Mouse (Mus musculus) induced T-regulatory cell, adult 2 months (primary cell): ENCODE measurements at regions not wholly inside any gene's neighbourhood (a gene's known extent, or its start where the extent isn't known, plus 50 kb on each side); places are given as distances from the start of the nearest gene placed in this dataset.

Experiments used
- DNase-seq: peaks from one replicate; pipeline ENCODE4 v3.0.0-alpha.2; 2012; ENCODE audit warnings: low read depth

DNA sequence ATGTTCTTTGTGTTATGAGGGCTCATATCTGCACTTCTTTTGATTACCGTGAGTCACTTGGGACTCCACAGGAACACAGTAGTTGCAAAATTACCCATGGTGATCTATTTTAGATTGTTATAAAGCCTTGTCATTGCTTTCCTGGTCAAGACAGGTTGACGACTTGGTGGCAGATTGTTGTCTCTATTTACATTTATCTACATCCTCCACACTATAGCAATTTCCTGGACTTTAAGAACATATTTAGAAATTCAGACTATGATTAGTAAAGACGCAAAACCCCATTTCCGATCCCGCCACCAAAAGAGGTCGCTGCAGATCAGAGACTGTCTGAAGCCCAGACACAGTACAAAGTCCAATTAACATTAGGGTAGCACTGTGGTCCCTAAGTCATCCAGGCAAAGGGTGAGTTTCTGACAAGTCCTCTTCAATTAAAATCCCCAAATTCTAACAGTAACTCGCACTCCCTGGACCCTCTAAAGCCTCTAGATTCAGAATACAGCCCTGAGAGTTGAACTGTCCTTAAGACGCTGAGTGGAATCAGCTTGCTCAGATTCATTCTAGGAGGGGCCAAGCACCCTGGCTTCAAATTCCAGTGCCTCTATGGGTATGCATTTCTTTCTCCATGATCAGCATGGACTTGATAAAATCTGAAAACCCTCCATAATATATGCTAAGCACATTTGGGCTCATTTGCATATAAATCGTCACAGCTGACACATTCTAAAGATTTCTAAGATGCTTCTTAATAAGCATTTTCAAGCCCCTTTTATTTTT lies 461.9 kb upstream of the BC052040 start:
- DNase-seq, result no peak

DNA sequence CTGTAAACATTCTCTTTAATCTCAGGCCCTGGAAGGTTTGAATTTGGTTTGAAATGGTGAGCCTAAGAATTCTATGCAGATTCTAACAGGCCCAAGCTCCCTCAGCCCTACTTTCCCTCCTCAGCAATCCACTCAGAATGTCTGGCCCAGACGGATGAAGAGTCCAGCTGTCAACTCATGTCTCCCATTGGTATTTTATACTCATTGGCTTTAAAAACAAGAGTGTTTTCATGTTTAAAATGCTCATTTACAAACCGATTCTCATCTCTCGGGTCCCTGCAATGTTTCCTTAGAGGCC lies 461.4 kb upstream of the BC052040 start:
- no peak for DNase-seq

DNA sequence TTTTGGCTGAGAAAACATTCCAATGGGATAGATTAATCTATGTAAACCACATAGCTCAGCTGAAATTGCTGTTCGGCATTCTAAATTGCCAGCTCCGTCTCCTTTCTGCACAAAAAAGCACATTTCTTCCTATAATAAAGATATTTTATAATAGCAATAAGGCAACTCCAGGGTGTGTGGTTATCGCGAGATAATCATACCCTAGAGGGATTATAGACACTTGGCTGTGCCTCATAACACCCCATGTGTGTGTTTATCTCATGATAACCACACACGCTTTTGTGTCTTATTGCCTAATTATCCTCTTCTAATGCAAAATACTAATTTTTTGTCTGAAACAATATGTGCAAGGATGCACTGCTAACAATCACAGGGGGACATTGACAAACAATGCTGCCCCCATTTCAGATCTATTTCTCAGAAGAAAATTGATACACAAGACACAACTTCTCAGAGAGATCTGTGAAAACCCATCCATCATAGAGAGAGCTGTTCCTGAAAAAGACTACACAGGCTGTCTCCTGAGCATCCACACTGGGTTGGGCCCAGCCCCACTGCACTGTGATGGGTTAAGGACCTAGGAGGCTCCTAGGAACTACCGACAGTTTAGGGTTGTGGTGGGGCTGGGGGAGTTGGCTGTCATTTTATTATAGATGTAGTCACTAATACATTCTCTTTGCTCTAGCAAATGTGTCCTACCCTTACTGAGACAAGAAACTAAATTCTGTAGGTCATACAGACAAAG lies 454.7 kb upstream of the BC052040 start:
- no peak for DNase-seq

DNA sequence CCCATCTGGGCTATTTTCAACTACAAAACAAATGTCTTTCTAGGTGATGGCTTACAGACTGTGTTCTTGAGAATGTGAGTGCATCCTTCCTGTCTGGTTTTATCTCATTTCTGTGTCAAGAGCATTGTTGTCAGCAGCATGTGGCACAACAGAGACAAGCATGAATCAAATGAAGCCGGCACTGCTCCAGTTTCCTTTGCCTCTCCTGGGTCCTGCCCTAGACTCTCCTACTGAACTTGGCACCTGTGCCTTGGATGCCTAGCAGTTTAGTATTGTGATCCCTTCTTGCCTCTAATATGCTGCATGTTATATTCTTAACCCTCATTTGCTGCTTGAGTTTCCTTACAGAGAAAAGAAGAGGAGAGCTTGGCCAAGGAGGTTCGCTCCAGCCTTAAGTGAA lies 449.8 kb upstream of the BC052040 start:
- DNase-seq, result no peak

DNA sequence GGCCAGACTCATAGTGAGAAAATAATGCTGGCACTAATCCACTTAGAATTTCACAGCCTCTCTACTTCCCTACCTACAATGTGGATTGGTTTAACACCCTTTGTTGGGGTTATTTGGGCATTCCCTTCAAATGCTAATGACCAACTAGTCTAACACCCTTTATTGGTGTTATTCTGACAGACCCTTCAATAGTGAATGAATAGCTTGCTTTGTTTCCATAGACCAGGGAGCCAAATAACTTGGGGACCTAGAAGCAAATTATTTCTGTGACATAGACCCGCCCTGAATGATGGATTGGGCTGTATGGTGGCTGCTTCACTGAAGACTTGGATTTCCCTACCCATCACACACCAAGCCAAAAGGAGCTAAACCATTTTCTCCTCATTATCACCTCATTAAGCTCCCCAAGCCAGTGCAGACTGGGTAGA lies 449.3 kb upstream of the BC052040 start:
- DNase-seq, result no peak

DNA sequence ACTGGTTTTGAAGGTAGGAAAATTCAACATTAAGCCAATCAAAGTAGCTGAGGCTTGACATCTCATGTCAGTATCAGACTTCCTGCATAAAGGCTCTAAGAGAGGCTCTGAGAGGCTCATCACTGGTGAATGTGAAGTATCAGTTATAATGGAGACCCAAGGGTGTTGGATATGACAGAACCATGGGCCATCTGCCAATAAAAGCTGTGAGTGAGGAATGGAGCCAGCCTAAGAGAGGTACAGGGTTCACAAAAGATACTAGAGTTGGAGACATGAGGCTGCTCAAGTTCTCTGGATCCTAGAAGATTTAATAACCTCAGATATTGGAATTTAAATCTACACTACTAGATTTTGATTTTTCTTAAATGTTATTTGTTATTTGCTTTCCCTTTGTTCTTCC lies 440.1 kb upstream of the BC052040 start:
- DNase-seq, result no peak

DNA sequence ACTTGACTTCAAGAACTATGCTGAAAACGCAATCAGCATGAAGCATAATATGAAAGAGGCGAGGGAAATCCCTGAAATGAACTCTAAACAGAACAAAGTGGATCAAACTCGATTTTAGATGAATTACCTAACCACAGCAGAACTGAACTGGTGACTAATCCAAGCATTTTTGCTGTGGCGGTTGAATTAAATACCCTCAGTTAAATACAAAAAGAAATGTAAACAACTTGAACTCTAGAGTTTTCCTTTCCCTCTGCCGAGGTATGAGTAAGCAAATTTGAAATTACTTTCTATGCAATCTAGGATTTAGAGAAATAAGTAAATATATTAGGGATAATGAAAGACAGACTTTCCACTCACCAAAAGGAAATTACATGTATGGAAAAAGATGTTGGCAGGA lies 409.4 kb upstream of the BC052040 start:
- DNase-seq, result no peak

DNA sequence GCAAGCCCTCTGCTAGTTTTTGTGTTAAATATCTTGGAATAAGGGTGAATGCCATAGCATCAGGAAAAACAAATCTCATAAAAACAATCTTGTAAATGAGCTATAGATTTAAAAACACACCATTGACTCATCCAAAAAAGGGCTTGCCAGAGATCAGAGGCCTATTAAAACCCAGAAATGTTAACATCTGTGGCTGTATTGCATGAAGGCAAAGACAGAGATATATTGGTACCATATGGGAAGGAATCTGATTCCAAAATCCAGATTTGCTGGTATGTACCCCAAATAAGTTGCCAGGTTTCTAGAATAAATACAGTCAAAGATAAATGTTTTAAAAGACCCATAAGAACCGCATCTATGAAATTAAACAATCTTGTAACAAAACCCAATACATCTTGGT lies 404.4 kb upstream of the BC052040 start:
- DNase-seq, result no peak

DNA sequence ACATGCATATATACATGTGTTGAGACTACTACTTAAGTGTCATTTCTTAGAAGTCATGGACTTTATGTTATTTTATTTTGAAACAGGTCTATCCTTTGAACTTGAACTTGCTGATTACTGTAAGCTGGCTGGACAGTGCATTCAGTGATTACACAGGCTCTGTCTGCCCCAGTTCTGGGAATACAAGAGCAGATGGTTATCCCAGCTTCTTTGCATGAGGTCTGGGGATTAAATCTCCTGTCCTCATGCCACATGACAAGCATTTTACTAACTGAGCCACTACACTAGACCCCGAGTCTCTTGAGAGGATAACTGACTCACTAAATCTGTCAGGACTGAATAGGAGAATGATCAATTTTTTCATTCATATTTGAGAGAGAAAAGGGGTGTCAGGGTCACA lies 403.6 kb upstream of the BC052040 start:
- DNase-seq, result no peak

DNA sequence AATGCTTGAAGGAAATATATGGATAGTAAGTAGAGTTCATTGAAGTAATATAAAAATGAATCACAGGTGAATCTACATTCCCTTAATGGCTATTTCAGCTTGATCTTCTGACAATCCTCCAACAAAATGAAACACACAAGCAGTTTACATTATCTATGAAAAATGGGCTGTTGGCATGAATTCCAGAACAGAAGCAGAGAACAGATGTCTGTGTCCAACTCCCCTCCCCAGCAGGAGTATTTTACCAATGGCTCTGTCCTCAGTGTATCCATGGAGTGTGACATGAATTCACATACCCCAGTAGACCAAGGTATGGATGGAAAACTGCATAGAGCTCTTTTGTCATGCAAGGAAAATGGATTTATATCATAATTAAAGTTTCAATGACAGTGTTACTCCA lies 370.3 kb upstream of the BC052040 start:
- DNase-seq, result no peak

DNA sequence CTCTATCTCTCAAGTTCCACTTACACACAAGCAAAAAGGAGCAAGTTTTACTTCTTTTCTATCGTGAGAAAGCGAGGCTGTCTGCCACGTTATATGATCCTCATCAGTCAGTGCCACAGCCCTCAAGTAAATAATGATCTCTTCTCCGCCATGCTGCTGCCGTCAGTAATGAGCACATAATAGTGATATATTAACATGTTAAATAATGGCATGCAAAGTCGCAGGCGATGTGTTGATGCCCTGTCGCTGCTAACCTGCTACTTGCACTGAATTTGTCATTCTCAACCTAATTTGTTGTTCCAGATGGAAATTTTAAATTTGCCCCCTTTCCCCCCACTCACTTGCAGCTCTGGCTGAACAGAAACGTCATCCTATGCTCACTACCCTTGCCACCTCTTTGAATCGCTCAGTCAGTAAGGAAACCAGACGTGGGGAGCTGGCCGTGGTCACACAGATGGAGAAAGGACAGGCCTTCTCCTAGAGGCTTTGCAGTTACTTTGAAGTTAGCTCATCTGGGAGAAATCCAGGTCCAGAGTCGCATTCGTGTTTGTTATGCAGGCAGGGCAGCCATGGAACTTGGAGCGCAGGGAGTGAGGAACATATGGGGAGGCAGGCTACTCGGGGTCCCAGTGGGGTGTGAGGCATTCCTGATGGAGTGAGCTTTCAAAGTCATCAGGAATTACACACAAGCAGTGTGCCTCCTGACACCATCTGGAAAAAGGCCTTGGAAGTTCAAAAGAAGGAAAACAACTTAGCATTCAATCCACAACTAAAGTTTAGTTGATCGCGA lies 368.1 kb upstream of the BC052040 start:
- no peak for DNase-seq

DNA sequence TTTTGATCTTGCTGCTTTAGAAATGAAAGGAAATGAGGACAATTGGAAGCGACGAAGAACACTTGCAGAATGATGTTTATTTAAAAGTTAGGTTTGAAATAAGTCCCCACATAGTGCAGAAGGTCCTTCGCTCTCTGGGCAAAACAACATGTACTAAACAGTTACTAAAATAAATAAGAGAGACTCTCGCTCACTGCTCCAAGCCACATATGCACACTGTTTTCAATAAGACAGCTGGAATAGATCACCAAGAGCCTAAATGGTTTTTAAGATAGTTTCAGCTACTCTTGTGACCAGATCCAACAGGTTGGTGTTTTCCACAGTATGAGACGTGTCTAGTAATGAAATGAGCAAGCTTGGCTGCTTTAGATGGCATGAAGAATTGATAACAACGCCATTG lies 367.2 kb upstream of the BC052040 start:
- no peak for DNase-seq

DNA sequence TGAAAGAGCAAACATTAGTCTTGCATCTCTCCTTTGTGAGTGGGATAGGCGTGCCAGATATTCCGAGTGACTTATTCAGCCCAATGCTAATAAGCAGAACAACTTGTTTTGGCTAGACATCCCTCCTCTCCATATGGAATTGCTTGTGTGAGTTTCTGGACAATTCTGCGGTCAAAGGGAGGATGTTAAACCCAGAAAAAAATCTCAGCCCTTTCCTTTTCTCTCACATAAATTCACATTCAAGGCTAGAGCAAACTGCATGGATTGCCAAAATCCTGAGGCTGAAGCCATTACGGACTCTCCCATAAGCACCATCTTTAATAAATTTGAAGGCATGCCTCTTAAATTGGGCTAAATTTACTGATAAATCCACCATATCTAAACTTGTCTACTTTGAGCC lies 351.5 kb upstream of the BC052040 start:
- no peak for DNase-seq

DNA sequence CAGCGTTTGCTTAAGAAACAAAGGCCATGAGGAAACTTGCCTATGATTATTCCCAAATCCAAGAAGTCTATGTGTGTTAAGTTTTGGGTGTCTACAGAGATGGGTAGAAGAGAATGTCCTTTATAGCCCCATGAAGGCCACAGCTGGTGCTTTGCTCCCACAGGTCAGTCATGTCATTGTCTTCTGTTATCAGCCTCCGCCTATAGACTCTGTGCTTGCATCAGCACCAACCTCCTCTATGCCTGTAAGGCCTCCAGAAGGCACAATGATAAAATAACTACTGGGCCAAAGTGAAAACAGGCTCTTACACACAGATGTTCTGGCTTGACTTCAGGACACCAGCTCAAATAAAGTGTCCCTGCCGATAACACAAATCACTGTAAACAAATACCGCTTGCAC lies 333.8 kb upstream of the BC052040 start:
- no peak for DNase-seq

DNA sequence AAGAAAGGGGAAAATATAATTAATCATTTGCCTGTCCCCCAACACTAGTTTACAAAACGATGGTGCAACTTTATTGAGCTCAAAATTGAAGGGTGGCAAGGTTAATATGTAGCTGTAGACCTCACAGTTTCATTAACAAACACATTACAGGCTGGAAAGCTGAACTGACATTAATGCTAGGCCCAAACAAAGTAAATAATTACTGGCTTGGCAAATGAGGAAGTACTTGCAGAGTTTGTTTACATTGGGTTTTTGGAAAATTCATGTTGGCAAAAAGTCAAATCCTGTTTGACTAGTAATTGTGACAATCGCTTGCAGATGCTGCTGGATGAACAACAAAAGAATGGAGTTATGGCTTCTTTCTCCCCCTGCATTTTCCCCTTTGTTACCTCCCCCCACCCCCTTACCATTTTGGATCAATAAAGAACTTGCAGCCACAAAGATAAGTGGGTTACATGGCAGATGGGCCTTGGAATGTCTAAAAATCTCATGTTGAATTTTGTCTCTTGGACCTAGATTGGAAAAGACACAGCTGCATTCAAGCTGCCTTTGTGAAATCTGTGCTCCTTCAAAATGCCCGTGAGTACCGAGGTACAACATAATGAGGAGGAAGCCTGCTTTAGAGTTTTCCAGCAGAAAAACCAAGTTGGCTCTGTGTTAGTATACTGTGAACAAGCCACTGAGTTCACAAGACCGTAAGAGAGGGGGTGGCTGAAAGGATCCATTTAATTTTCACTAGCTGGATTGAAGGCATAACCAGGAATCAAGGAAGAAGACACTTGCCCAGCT lies 331.3 kb upstream of the BC052040 start:
- DNase-seq, result no peak

DNA sequence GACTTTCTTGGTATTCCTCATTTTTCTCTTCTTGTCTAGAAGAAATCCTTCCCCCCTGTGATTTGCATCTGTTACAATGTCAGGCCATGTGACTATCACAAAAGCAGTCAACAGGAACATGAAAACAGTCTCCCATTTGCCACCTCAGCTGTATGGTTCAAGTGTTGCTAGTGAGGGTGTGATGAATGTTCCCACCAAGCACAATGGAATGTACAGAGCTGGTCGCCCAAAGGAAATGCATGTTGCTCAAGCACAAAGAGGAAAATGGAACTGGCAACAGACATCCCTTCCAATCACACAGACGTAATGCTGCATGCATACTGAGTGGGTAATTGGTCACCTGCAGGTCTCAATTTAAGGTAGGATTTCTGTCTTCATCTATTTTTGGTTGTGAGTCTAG lies 324.1 kb upstream of the BC052040 start:
- DNase-seq, result no peak

DNA sequence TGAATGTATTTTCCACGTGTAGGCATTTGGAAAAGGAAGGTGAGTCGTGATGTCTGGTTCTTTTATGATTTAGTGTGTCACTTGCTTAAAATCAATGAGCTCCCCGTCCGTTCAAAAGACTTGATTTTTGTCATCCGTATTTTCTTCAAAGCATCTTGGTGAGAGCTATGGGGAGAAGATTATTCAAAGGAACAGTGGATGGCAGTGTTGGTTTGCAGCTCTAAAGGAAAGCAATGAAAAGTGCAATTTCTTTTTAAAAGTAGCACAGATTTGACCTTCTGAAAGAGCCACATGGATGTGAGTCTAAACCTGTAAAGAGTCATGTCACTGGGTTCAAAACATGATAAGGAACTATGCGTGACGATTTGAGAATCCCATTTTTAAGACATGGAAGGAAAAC lies 313.3 kb upstream of the BC052040 start:
- no peak for DNase-seq

DNA sequence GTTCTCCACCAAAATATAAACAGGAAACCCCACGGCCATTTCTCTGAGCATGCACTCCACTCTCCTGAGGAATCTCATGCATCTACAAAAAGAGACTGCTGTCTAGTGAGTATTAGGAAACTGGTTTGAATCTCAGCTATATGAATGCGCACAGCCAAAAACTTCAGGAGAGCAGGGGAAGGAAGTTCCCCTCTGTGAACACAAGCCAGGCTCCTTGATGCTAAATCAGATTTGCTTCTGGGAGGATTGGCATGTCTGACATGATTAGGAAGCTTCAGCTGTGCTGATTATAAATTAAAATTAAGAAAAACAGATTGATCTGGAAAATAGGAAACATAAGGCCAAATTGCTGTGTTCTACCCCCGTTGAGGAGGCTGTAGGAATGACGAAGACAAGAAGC lies 304.1 kb upstream of the BC052040 start:
- DNase-seq, result no peak

DNA sequence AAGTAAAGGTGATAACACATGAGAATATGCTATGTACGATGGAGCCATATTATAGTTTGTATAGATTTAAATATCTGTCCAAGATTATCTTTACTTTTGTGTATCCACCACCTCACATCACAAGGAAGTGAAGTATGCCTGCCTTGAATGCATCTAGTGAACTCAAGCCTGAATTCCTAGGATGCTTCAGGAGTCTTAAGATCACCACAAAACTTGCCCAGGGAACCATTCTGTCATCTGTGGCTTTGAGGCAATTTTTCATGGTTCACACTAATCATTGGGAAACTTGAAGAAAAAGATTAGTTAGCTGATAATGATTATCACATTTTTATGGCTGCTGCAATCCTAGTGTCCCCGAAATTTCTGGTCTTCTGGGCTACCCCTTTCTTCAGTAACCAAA lies 288.5 kb upstream of the BC052040 start:
- DNase-seq, result no peak

DNA sequence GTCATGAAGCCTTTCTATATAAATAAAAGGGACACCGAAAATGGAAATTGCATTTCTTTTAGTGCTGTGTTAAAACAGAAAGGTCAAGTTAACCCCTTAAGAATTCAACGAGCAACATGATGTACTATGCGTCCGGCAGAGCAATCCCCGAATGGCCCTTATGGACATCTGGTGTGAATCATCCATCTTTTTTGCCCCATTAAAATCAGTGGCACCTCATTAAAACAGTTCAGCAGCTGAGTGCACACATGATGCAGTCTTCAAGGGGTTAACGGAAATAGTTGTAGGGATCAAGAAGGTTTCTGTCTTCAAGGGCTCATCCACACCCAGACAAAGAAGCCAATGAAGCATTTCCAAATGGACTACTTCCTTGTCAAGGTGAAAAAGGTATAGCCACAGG lies 284.1 kb upstream of the BC052040 start:
- DNase-seq, result no peak

DNA sequence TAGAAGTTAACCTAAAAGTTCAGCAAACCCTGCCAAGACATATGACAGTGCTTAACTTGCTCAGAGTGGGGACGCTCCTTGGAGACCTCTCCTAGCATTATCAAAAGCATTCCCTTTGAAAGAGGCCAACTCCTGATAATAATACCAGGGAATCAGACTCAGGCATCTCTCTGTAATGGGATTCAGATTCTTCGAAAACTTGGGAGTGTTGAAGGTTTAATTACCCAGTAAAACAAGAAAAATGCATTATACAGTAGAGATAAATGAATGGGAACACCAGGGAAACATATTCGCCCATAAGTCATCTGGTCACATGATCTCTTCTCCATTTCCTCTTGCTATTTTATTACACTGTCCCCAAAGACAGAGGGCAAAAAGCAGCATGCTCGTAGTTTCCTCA lies 274.3 kb upstream of the BC052040 start:
- DNase-seq, result no peak

DNA sequence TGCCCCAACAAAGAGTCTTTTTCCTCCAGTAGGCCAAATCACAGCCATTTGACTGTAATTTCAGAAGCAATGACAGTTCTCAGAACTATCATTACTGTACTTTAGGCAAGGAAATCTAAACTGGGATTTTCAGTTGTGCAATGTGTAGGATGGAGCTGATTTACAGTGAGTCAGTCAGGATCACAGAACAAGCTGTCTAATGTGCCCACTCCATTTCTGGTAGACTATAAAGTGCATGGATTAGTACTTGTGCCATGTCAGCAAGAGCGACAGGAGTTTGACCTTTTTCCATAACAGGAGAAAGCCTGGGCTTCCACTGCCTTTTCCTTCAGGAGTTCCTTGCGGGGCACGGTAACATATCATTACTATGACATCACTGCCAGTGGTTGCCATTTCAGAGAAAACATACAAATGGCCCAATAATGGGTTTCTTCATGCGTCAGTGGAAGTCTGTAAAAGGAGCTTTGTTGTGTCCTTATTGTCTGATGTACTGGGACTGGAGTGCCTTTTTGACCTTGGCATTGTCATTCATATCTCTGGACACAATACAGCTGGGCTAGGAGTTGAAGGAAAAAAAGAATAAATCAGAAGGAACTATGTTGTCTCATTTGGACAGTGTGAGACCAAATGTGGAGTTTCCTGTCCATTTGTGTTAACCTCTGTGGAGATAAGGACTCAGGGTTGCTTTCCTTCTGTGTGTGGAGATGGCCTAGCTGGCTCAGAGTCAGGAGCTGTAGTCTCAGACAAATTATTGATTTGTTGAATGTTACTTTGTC lies 271.5 kb upstream of the BC052040 start:
- no peak for DNase-seq
